11 mouse cellular contexts compared by ENCODE assay signal in the genomic region with DNA sequence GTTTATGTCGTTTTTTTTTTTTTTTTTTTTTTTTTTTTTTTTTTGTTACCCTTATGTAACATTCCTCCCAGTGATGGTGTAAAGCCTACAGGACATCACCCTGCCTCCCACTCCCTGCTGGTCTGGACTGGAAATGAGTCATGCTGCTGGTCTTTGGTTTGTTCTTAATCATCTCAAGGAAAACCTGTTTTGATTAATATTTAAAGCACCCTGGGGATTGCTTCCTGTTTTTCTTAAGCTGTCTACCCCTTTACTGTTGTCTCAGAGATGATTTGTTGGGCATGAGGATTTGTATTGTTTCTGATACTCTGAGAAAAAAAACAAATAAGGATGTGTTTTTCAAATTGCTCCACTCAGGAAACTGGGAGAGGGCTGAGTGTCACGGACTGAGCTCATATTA.
DNase-seq lines count a peak whose midpoint lies in the region; ATAC-seq and TF ChIP-seq lines count a peak whose summit lies in the region.
"Had no signal": no experiment of that assay in that cellular context is flagged by ENCODE, and none has a peak within 500 bp of the region (broad histone marks: within the 10 kb centered on the region; RNA-seq: fewer than 3 reads in every experiment).

No protein-coding gene starts in this region.

- H3K4me3 ChIP-seq in liver, adult 2 months (ENCODE audit: insufficient read depth, low read depth, low read length) = no peak overlapping the region
- no peak overlapping the region for H3K4me3 ChIP-seq in liver, embryonic 11.5 days (ENCODE audit: low read depth, low read length)
- no peak overlapping the region for H3K4me3 ChIP-seq in myocyte
- no peak overlapping the region for H3K4me3 ChIP-seq in hindbrain, embryonic 14.5 days (replicated peaks; ENCODE audit: low read length)
- no peak overlapping the region for H3K4me3 ChIP-seq in forebrain, embryonic 16.5 days (replicated peaks; ENCODE audit: low read length)
- H3K4me3 ChIP-seq: heart, embryonic 15.5 days; limb, embryonic 10.5 days; midbrain, embryonic 15.5 days had no signal

- no peak overlapping the region for H3K27ac ChIP-seq in liver, adult 2 months (replicated peaks; ENCODE audit: insufficient read depth, low read depth, low read length)
- H3K27ac ChIP-seq in liver, embryonic 11.5 days (ENCODE audit: low read depth, low read length) = no peak overlapping the region
- H3K27ac ChIP-seq in hindbrain, embryonic 14.5 days = no peak overlapping the region
- H3K27ac ChIP-seq in forebrain, embryonic 16.5 days (ENCODE audit: low read length) = no peak overlapping the region
- H3K27ac ChIP-seq: heart, embryonic 15.5 days; limb, embryonic 10.5 days; midbrain, embryonic 15.5 days; stomach, postnatal 0 days had no signal

- H3K9ac ChIP-seq in liver, adult 2 months (ENCODE audit: low read depth, low read length) = no peak overlapping the region
- no peak overlapping the region for H3K9ac ChIP-seq in liver, embryonic 11.5 days (ENCODE audit: low read depth, low read length)
- no peak overlapping the region for H3K9ac ChIP-seq in hindbrain, embryonic 14.5 days
- H3K9ac ChIP-seq in forebrain, embryonic 16.5 days (replicated peaks; ENCODE audit: low read depth, low read length) = no peak overlapping the region
- H3K9ac ChIP-seq: heart, embryonic 15.5 days; midbrain, embryonic 15.5 days had no signal

- no peak for TF ChIP-seq CTCF in liver, adult 2 months (IDR thresholded peaks at IDR 0.05; ENCODE audit: low read depth, low read length)
- TF ChIP-seq CTCF in brain, embryonic 14.5 days (IDR thresholded peaks at IDR 0.05; ENCODE audit: borderline replicate concordance, extremely low read depth, insufficient read depth, insufficient read length) = no peak

- no peaks in the 10 kb centered on the region for H3K36me3 ChIP-seq in liver, adult 2 months (ENCODE audit: control insufficient read depth, insufficient read depth, low read length)
- no peaks in the 10 kb centered on the region for H3K36me3 ChIP-seq in liver, embryonic 11.5 days (ENCODE audit: control insufficient read depth, insufficient read depth, low read length)
- no peaks in the 10 kb centered on the region for H3K36me3 ChIP-seq in myocyte (ENCODE audit: control insufficient read depth, insufficient read depth)
- H3K36me3 ChIP-seq in hindbrain, embryonic 14.5 days (replicated peaks; ENCODE audit: control insufficient read depth, insufficient read depth) = no peaks in the 10 kb centered on the region
- H3K36me3 ChIP-seq in forebrain, embryonic 16.5 days (ENCODE audit: control insufficient read depth, insufficient read depth) = no peaks in the 10 kb centered on the region
- H3K36me3 ChIP-seq: heart, embryonic 15.5 days; limb, embryonic 10.5 days; midbrain, embryonic 15.5 days had no signal

- 58% methylated on average over 2 of the region's 2 CpGs for WGBS in liver, adult 2 months
- 66% methylated on average over 2 of the region's 2 CpGs for WGBS in liver, embryonic 11.5 days
- 64% methylated on average over 2 of the region's 2 CpGs for WGBS in hindbrain, embryonic 14.5 days
- 70% methylated on average over 2 of the region's 2 CpGs for WGBS in forebrain, embryonic 16.5 days

- no peak for TF ChIP-seq POLR2A in liver, adult 2 months (IDR thresholded peaks at IDR 0.05; ENCODE audit: extremely low read depth, insufficient read depth, low read length)
- TF ChIP-seq POLR2A in brain, embryonic 14.5 days (IDR thresholded peaks at IDR 0.05; ENCODE audit: borderline replicate concordance, extremely low read depth, insufficient read depth, insufficient read length, poor library complexity, severe bottlenecking) = no peak
- no peak for TF ChIP-seq POLR2A in myocyte (IDR thresholded peaks at IDR 0.05; ENCODE audit: insufficient read length, low read depth)

- no peak overlapping the region for H3K4me2 ChIP-seq in liver, embryonic 11.5 days
- peak overlapping the region; percentile 63 for H3K4me2 ChIP-seq in myocyte (ENCODE audit: low read depth)
- H3K4me2 ChIP-seq in hindbrain, embryonic 14.5 days (replicated peaks) = no peak overlapping the region
- H3K4me2 ChIP-seq in forebrain, embryonic 16.5 days (ENCODE audit: low read length) = no peak overlapping the region
- H3K4me2 ChIP-seq: heart, embryonic 15.5 days; midbrain, embryonic 15.5 days had no signal

- H3K4me1 ChIP-seq in liver, adult 2 months (ENCODE audit: control insufficient read depth, insufficient read depth, low read length) = no peaks in the 10 kb centered on the region
- H3K4me1 ChIP-seq in liver, embryonic 11.5 days (replicated peaks; ENCODE audit: control insufficient read depth, insufficient read depth, low read length) = no peaks in the 10 kb centered on the region
- 0 out of 2 replicates have a peak, but pooled peaks cover 6% of the 10 kb centered on the region for H3K4me1 ChIP-seq in hindbrain, embryonic 14.5 days (replicated peaks; ENCODE audit: control insufficient read depth, insufficient read depth, low read length)
- H3K4me1 ChIP-seq in forebrain, embryonic 16.5 days (replicated peaks; ENCODE audit: control insufficient read depth, insufficient read depth, low read length) = no peaks in the 10 kb centered on the region
- H3K4me1 ChIP-seq: heart, embryonic 15.5 days had no signal

- no peaks in the 10 kb centered on the region for H3K79me2 ChIP-seq in liver, adult 2 months (ENCODE audit: control insufficient read depth, insufficient read depth, low read length)
- H3K79me2 ChIP-seq in myocyte (ENCODE audit: control insufficient read depth, insufficient read depth) = no peaks in the 10 kb centered on the region

- H3K27me3 ChIP-seq in liver, adult 2 months (ENCODE audit: control insufficient read depth, insufficient read depth, low read length) = no peaks in the 10 kb centered on the region
- H3K27me3 ChIP-seq in liver, embryonic 11.5 days (replicated peaks; ENCODE audit: control insufficient read depth, insufficient read depth, low read length) = no peaks in the 10 kb centered on the region
- H3K27me3 ChIP-seq in myocyte (ENCODE audit: control insufficient read depth, insufficient read depth, insufficient read length) = no peaks in the 10 kb centered on the region
- no peaks in the 10 kb centered on the region for H3K27me3 ChIP-seq in hindbrain, embryonic 14.5 days (ENCODE audit: control insufficient read depth, insufficient read depth, low read length)
- no peaks in the 10 kb centered on the region for H3K27me3 ChIP-seq in forebrain, embryonic 16.5 days (replicated peaks; ENCODE audit: control insufficient read depth, insufficient read depth, low read length)
- H3K27me3 ChIP-seq: heart, embryonic 15.5 days; midbrain, embryonic 15.5 days had no signal

- H3K9me3 ChIP-seq in liver, embryonic 11.5 days (ENCODE audit: control insufficient read depth, low read length) = no peaks in the 10 kb centered on the region
- H3K9me3 ChIP-seq in hindbrain, embryonic 14.5 days (ENCODE audit: control insufficient read depth, low read length) = no peaks in the 10 kb centered on the region
- no peaks in the 10 kb centered on the region for H3K9me3 ChIP-seq in forebrain, embryonic 16.5 days (ENCODE audit: control insufficient read depth, low read length)
- H3K9me3 ChIP-seq: heart, embryonic 15.5 days; limb, embryonic 10.5 days; midbrain, embryonic 15.5 days had no signal

- DNase-seq in liver, adult 2 months (ENCODE audit: extremely low read depth, low read depth, low spot score) = peak; percentile 26
- DNase-seq in liver, embryonic 11.5 days (ENCODE audit: low spot score) = no peak
- DNase-seq in brain, embryonic 14.5 days (ENCODE audit: low read depth) = peak; percentile 19
- peak; percentile 14 for DNase-seq in heart, postnatal 4 days
- no peak for DNase-seq in hindbrain, embryonic 14.5 days (ENCODE audit: low spot score)

- H3ac ChIP-seq in myocyte (ENCODE audit: control insufficient read depth, insufficient read length) = no peak overlapping the region

- no peak for ATAC-seq in liver, embryonic 11.5 days (replicated peaks; ENCODE audit: low FRiP score)
- ATAC-seq in hindbrain, embryonic 14.5 days (ENCODE audit: low FRiP score) = no peak
- ATAC-seq in forebrain, embryonic 16.5 days = no peak
- ATAC-seq: midbrain, embryonic 15.5 days had no signal

TF ChIP-seq in myocyte, 11 proteins besides CTCF, POLR2A, EP300 and RAD21:
- TF ChIP-seq MYOG (IDR thresholded peaks at IDR 0.05; ENCODE audit: control insufficient read depth in 1 of 3, insufficient read depth in 1 of 3, insufficient read length in 2 of 3, low read depth in 2 of 3) = no peak
- no peak for TF ChIP-seq SRF (IDR thresholded peaks at IDR 0.05; ENCODE audit: control insufficient read depth, insufficient read length, low read depth)
- TF ChIP-seq REST (IDR thresholded peaks at IDR 0.05; ENCODE audit: insufficient read depth, insufficient read length) = no peak
- TF ChIP-seq POLR2AphosphoS2 (IDR thresholded peaks at IDR 0.05; ENCODE audit: insufficient read length, low read depth) = no peak
- TF ChIP-seq TCF12 (IDR thresholded peaks at IDR 0.05; ENCODE audit: insufficient read depth, poor library complexity, severe bottlenecking) = no peak
- TF ChIP-seq MYOD1 (IDR thresholded peaks at IDR 0.05; ENCODE audit: control insufficient read depth in 1 of 3, insufficient read length in 2 of 3, low read depth in 2 of 3) = no peak
- no peak for TF ChIP-seq E2F4 (IDR thresholded peaks at IDR 0.05; ENCODE audit: insufficient read depth)
- TF ChIP-seq USF1 (IDR thresholded peaks at IDR 0.05; ENCODE audit: low read depth) = no peak
- TF ChIP-seq CEBPB (IDR thresholded peaks at IDR 0.05; ENCODE audit: insufficient read depth, poor library complexity, severe bottlenecking) = no peak
- TF ChIP-seq TCF3 (IDR thresholded peaks at IDR 0.05; ENCODE audit: insufficient read length, low read depth) = no peak
- TF ChIP-seq MAX (IDR thresholded peaks at IDR 0.05; ENCODE audit: low read depth) = no peak

Comparison
In these comparisons a context has a peak if more than half of its experiments do, and no peak if none do; other contexts are left out.
1. DNase-seq: peak in liver, adult 2 months (single experiment), brain, embryonic 14.5 days (single experiment) and heart, postnatal 4 days (single experiment); none in liver, embryonic 11.5 days (single experiment) and hindbrain, embryonic 14.5 days (single experiment).